Mouse (Mus musculus) midbrain, embryonic 11.5 days (tissue): ENCODE results near the gene Sipa1l1. TPM values are rescaled to one million over a fixed set of nuclear protein-coding genes. Genes with fewer than 3 reads are reported as not detected.

Source experiments
- ATAC-seq: fragments of 200-750 bp; cut with Nextera tagmentation; 2 replicates; pipeline ENCODE4 v1.8.0; 2017; ENCODE audit warnings: moderate TSS enrichment, moderate library complexity; ENCODE audit not compliant: low FRiP score
- DNase-seq: peaks from one replicate; pipeline ENCODE4 v3.0.0; 2015; ENCODE audit warnings: low spot score; ENCODE audit errors: missing footprints
- H3K27ac ChIP-seq: fragments of 300-500 bp; sonication (generic); 2 replicates; pipeline ENCODE4 v1.5.1; 2014; ENCODE audit warnings: low read depth, low read length
- H3K27me3 ChIP-seq: fragments of 300-500 bp; sonication (generic); 2 replicates; pipeline ENCODE4 v1.6.1; 2014; ENCODE audit warnings: mild to moderate bottlenecking, low read length, moderate library complexity, mixed read lengths; ENCODE audit not compliant: control insufficient read depth, insufficient read depth
- H3K36me3 ChIP-seq: fragments of 300-500 bp; sonication (generic); 2 replicates; pipeline ENCODE4 v1.6.1; 2014; ENCODE audit warnings: mild to moderate bottlenecking, low read length, moderate library complexity, mixed read lengths; ENCODE audit not compliant: control insufficient read depth, insufficient read depth
- H3K4me1 ChIP-seq: fragments of 300-500 bp; sonication (generic); 2 replicates; pipeline ENCODE4 v1.6.1; 2014; ENCODE audit warnings: low read length; ENCODE audit not compliant: control insufficient read depth, insufficient read depth
- H3K4me2 ChIP-seq: fragments of 300-500 bp; sonication (generic); 2 replicates; pipeline ENCODE4 v1.6.1; 2014; ENCODE audit warnings: mild to moderate bottlenecking, moderate library complexity
- H3K4me3 ChIP-seq: fragments of 300-500 bp; sonication (generic); 2 replicates; pipeline ENCODE4 v1.5.1; 2014; ENCODE audit warnings: low read depth, low read length
- H3K9ac ChIP-seq: fragments of 300-500 bp; sonication (generic); 2 replicates; pipeline ENCODE4 v1.6.1; 2014; ENCODE audit warnings: low read length
- H3K9me3 ChIP-seq: fragments of 300-500 bp; sonication (generic); 2 replicates; pipeline ENCODE4 v1.6.1; 2016; ENCODE audit warnings: low read length; ENCODE audit not compliant: control insufficient read depth
- WGBS: fragments of 180-500 bp; shearing (Covaris S2); extraction: QIAGEN DNeasy Blood & Tissue Kit; methylation state at CpG from one replicate; pipeline ENCODE4 v1.1.7; 2014; 5-methylcytosine and 5-hydroxymethylcytosine counted together
- polyA plus RNA-seq: library from polyadenylated mRNA; unstranded; fragments of >200 nt; fragmentation: Nextera tagmentation; extraction: Ambion mirVana; gene quantifications from 2 replicates; pipeline ENCODE4 v1.2.1, GENCODE M21; 2014

The Sipa1l1 gene
- polyA plus RNA-seq, 1 experiment from 2014 or later, result 24.1 TPM

GRCm38 (mm10) chr12:82434591-82434990 lies 265.5 kb downstream of the Sipa1l1 start:
- Histone ChIP-seq H3K9ac (no peak overlapping the region), H3K9me3 (no peaks in the 10 kb centered on the region), H3K4me1 (no peaks in the 10 kb centered on the region), H3K4me3 (no peak overlapping the region), H3K27ac (no peak overlapping the region), H3K36me3 (peaks cover 9% of the 10 kb centered on the region; the same call in 1 of the 2 replicates), H3K4me2 (no peak overlapping the region), H3K27me3 (no peaks in the 10 kb centered on the region)
- DNase-seq (no peak), ATAC-seq (no peak)
- WGBS, result 94% methylated on average over 9 of the region's 9 CpGs

GRCm38 (mm10) chr12:82441479-82441878 lies 272.4 kb downstream of the Sipa1l1 start:
- Histone ChIP-seq H3K27ac (no peak overlapping the region), H3K9ac (no peak overlapping the region), H3K36me3 (peaks cover 16% of the 10 kb centered on the region), H3K4me1 (no peaks in the 10 kb centered on the region), H3K4me3 (no peak overlapping the region), H3K4me2 (no peak overlapping the region), H3K27me3 (no peaks in the 10 kb centered on the region), H3K9me3 (no peaks in the 10 kb centered on the region)
- no peak for ATAC-seq
- 88% methylated on average over 3 of the region's 3 CpGs for WGBS
- no peak for DNase-seq

GRCm38 (mm10) chr12:82446609-82447024 lies 277.5 kb downstream of the Sipa1l1 start:
- 93% methylated on average over 8 of the region's 8 CpGs for WGBS
- H3K4me3 ChIP-seq, result no peak overlapping the region
- no peak overlapping the region for H3K9ac ChIP-seq
- H3K4me1 ChIP-seq, result no peaks in the 10 kb centered on the region
- H3K4me2 ChIP-seq, result no peak overlapping the region
- peaks cover 7% of the 10 kb centered on the region for H3K36me3 ChIP-seq
- H3K9me3 ChIP-seq, result no peaks in the 10 kb centered on the region
- H3K27ac ChIP-seq, result no peak overlapping the region
- ATAC-seq (no peak), DNase-seq (no peak)
- no peaks in the 10 kb centered on the region for H3K27me3 ChIP-seq

- H3K9me3 ChIP-seq, result no peaks in the 10 kb centered on the region
- no peak overlapping the region for H3K27ac ChIP-seq
- ATAC-seq (no peak), DNase-seq (no peak)
- no peak overlapping the region for H3K9ac ChIP-seq
- H3K4me2 ChIP-seq, result no peak overlapping the region
- WGBS, result 86% methylated on average over 9 of the region's 9 CpGs
- no peak overlapping the region for H3K4me3 ChIP-seq
- H3K4me1 ChIP-seq, result no peaks in the 10 kb centered on the region
- H3K27me3 ChIP-seq, result no peaks in the 10 kb centered on the region
- H3K36me3 ChIP-seq, result peaks cover 7% of the 10 kb centered on the region
Observed at GRCm38 (mm10) chr12:82448129-82448815, 279.2 kb downstream of the Sipa1l1 start.

- no peak for ATAC-seq
- DNase-seq, result no peak
- H3K4me2 ChIP-seq, result no peak overlapping the region
- H3K4me1 ChIP-seq, result no peaks in the 10 kb centered on the region
- no peak overlapping the region for H3K9ac ChIP-seq
- H3K36me3 ChIP-seq, result peaks cover 4% of the 10 kb centered on the region; the same call in 1 of the 2 replicates
- H3K27me3 ChIP-seq, result no peaks in the 10 kb centered on the region
- no peak overlapping the region for H3K4me3 ChIP-seq
- no peak overlapping the region for H3K27ac ChIP-seq
- 83% methylated on average over 2 of the region's 2 CpGs for WGBS
- no peaks in the 10 kb centered on the region for H3K9me3 ChIP-seq
Observed at GRCm38 (mm10) chr12:82452428-82452827, 283.3 kb downstream of the Sipa1l1 start.

GRCm38 (mm10) chr12:82454415-82454814 lies 285.3 kb downstream of the Sipa1l1 start:
- H3K36me3 ChIP-seq, result no peaks in the 10 kb centered on the region
- DNase-seq, result no peak
- WGBS, result 86% methylated on average over 6 of the region's 6 CpGs
- H3K27me3 ChIP-seq, result no peaks in the 10 kb centered on the region
- ATAC-seq, result no peak
- no peak overlapping the region for H3K4me2 ChIP-seq
- no peak overlapping the region for H3K27ac ChIP-seq
- H3K9ac ChIP-seq, result no peak overlapping the region
- H3K9me3 ChIP-seq, result no peaks in the 10 kb centered on the region
- H3K4me3 ChIP-seq, result no peak overlapping the region
- no peaks in the 10 kb centered on the region for H3K4me1 ChIP-seq

GRCm38 (mm10) chr12:82455700-82456413 lies 286.7 kb downstream of the Sipa1l1 start:
- DNase-seq, result no peak
- H3K36me3 ChIP-seq, result no peaks in the 10 kb centered on the region
- H3K4me1 ChIP-seq, result no peaks in the 10 kb centered on the region
- 89% methylated on average over 10 of the region's 10 CpGs for WGBS
- no peak overlapping the region for H3K4me3 ChIP-seq
- no peak overlapping the region for H3K4me2 ChIP-seq
- H3K9ac ChIP-seq, result no peak overlapping the region
- ATAC-seq, result no peak
- no peaks in the 10 kb centered on the region for H3K27me3 ChIP-seq
- no peaks in the 10 kb centered on the region for H3K9me3 ChIP-seq
- no peak overlapping the region for H3K27ac ChIP-seq

GRCm38 (mm10) chr12:82456414-82456805 lies 287.3 kb downstream of the Sipa1l1 start:
- 70% methylated on average over 1 of the region's 1 CpGs for WGBS
- H3K9me3 ChIP-seq, result no peaks in the 10 kb centered on the region
- DNase-seq, result no peak
- no peak for ATAC-seq
- no peak overlapping the region for H3K27ac ChIP-seq
- H3K4me2 ChIP-seq, result no peak overlapping the region
- no peaks in the 10 kb centered on the region for H3K4me1 ChIP-seq
- no peaks in the 10 kb centered on the region for H3K27me3 ChIP-seq
- no peaks in the 10 kb centered on the region for H3K36me3 ChIP-seq
- no peak overlapping the region for H3K4me3 ChIP-seq
- H3K9ac ChIP-seq, result no peak overlapping the region

GRCm38 (mm10) chr12:82457609-82458008 lies 288.5 kb downstream of the Sipa1l1 start:
- Histone ChIP-seq H3K4me1 (no peaks in the 10 kb centered on the region), H3K9ac (no peak overlapping the region), H3K27ac (no peak overlapping the region), H3K36me3 (no peaks in the 10 kb centered on the region), H3K27me3 (no peaks in the 10 kb centered on the region), H3K4me2 (no peak overlapping the region), H3K4me3 (no peak overlapping the region), H3K9me3 (no peaks in the 10 kb centered on the region)
- ATAC-seq (no peak), DNase-seq (no peak)
- 87% methylated on average over 6 of the region's 6 CpGs for WGBS
